Mouse (Mus musculus) ES-Bruce4 (cell line): ENCODE measurements at regions not wholly inside any gene's neighbourhood (a gene's known extent, or its start where the extent isn't known, plus 50 kb on each side); places are given as distances from the start of the nearest gene placed in this dataset.

Experiments used
- H3K27ac ChIP-seq: 2 replicates; pipeline ENCODE4 v1.5.1; 2012; ENCODE audit warnings: low read length, inconsistent platforms; ENCODE audit not compliant: insufficient read depth
- H3K27me3 ChIP-seq: 2 replicates; pipeline ENCODE4 v1.6.1; 2012; ENCODE audit warnings: mild to moderate bottlenecking, low read length, inconsistent platforms; ENCODE audit not compliant: control insufficient read depth, poor library complexity, insufficient read depth, severe bottlenecking
- H3K36me3 ChIP-seq: 2 replicates; pipeline ENCODE4 v1.6.1; 2012; ENCODE audit warnings: inconsistent platforms, mild to moderate bottlenecking, low read length, moderate library complexity; ENCODE audit not compliant: control insufficient read depth, poor library complexity, insufficient read depth, severe bottlenecking
- H3K4me1 ChIP-seq: one replicate; pipeline ENCODE4 v1.8.1; 2011; ENCODE audit warnings: low read length; ENCODE audit not compliant: control insufficient read depth, insufficient read depth
- H3K4me3 ChIP-seq: 2 replicates; pipeline ENCODE4 v1.5.1; 2011; ENCODE audit warnings: low read depth, mild to moderate bottlenecking, low read length
- H3K9ac ChIP-seq: 2 replicates; pipeline ENCODE4 v1.6.1; 2012; ENCODE audit warnings: low read depth, mild to moderate bottlenecking, inconsistent platforms; ENCODE audit not compliant: poor library complexity, severe bottlenecking
- H3K9me3 ChIP-seq: replicated peaks from 2 replicates; pipeline ENCODE4 v1.6.1; 2012; ENCODE audit warnings: mild to moderate bottlenecking, low read length, inconsistent platforms; ENCODE audit not compliant: control insufficient read depth, poor library complexity, insufficient read depth, severe bottlenecking
- CTCF ChIP-seq: IDR thresholded peaks from one replicate; pipeline ENCODE4 v1.8.1; 2011; ENCODE audit warnings: low read depth, low read length
- EP300 ChIP-seq: IDR thresholded peaks from 2 replicates; pipeline ENCODE4 v1.6.1; 2011; ENCODE audit warnings: low read depth, low read length; ENCODE audit not compliant: insufficient read depth
- POLR2A ChIP-seq: IDR thresholded peaks from one replicate; pipeline ENCODE4 v1.8.1; 2011; ENCODE audit warnings: low read length; ENCODE audit not compliant: insufficient read depth

GRCm38 (mm10) chr11:40596347-40596746, 98.7 kb downstream of the Mat2b start:
- Histone ChIP-seq H3K9ac (no peak overlapping the region), H3K9me3 (no peaks in the 10 kb centered on the region), H3K36me3 (no peaks in the 10 kb centered on the region), H3K27me3 (no peaks in the 10 kb centered on the region), H3K4me3 (no peak overlapping the region), H3K27ac (no peak overlapping the region), H3K4me1 (no peaks in the 10 kb centered on the region)
- TF ChIP-seq POLR2A, result no peak
- TF ChIP-seq CTCF, result no peak
- TF ChIP-seq EP300, result no peak

DNA sequence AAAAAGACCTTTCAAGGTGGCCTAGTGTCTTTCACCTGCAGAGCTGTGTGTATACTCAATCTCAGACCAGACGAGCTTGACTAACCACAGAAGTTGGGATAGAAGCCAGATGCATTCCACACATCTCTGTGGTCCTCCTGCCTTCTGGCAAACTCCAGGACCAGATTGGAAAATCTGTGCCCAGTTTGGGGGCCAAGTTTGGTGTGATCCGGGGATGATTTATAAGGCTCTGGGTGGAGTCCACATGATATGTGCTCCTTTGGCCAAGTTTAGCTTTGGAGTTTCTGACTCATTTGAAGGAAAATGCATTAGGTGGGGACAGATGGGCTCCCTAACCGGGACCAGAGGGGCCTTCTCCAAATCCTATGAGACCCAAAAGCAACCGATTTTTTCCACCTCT, 102.9 kb downstream of the Mat2b start:
- H3K27ac ChIP-seq, result no peak overlapping the region
- H3K9me3 ChIP-seq, result no peaks in the 10 kb centered on the region
- H3K27me3 ChIP-seq, result no peaks in the 10 kb centered on the region
- H3K9ac ChIP-seq, result no peak overlapping the region
- H3K36me3 ChIP-seq, result no peaks in the 10 kb centered on the region
- TF ChIP-seq CTCF (no peak), EP300 (no peak), POLR2A (no peak)
- no peak overlapping the region for H3K4me3 ChIP-seq
- H3K4me1 ChIP-seq, result no peaks in the 10 kb centered on the region

DNA sequence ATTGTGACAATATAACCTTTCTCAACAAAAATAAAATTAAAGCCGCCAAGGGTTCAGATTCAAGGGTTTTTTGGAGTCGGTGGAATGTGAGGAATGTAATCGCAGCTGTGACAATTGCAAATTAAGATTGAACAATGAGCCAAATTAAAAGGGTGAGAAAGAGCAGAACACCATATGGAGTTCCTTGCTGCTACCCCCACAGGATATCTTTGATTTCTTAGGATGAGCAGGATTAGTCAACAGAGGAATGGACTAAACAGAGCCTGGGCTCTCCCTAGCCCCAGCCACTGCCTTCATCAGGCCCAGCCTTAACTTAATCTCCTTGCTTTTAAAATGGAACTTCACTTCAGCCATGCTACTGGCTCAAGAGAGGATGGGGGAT, 121.3 kb downstream of the Mat2b start:
- Histone ChIP-seq H3K4me3 (no peak overlapping the region), H3K27ac (no peak overlapping the region)

DNA sequence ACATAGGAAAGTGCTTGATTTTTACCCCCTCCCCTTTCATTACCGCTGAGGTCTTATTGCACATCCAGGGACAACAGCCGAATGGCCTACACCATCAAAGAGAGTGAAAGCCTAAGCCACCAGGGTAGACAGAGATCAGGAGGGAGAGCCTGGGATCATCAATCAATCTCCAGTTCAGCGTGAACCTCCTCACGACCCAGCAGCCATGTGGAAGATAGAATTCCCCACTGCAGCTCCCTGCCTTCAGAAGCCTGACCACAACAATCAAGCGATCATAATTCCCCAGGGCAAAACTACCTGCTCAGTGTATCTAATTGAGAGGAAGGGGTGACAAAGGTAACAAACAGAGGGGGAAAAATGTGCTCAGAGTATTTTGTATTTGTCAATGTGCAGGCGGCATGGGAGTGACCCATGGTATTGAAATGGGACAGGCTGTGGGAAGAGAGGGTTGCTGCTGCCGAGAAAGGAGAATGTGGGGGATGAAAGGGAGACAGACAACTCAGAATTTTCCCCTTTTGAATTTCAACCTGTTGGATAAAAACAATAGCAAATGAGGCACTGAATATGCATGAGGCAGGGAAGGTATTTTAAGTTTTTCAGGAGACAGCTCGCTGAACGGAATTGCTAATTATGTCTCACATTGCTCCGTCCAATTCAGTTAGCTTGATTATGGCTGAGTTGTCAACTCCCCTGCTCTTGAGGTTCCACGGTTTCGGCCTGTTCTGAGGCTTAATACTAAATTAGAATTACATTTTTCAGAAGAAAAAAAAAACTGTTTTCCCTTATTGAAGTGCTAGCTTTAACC, 121.8 kb downstream of the Mat2b start:
- H3K27ac ChIP-seq, result no peak overlapping the region
- no peak for TF ChIP-seq EP300
- no peak for TF ChIP-seq CTCF
- TF ChIP-seq POLR2A, result no peak
- H3K36me3 ChIP-seq, result no peaks in the 10 kb centered on the region
- H3K9me3 ChIP-seq, result peaks cover 9% of the 10 kb centered on the region
- H3K4me3 ChIP-seq, result no peak overlapping the region
- no peak overlapping the region for H3K9ac ChIP-seq
- H3K27me3 ChIP-seq, result no peaks in the 10 kb centered on the region
- H3K4me1 ChIP-seq, result no peaks in the 10 kb centered on the region

More for the DNA sequence above, 121.3 kb downstream of the Mat2b start:
- Histone ChIP-seq H3K36me3 (no peaks in the 10 kb centered on the region), H3K9me3 (peaks cover 9% of the 10 kb centered on the region), H3K9ac (no peak overlapping the region), H3K27me3 (no peaks in the 10 kb centered on the region), H3K4me1 (no peaks in the 10 kb centered on the region)
- no peak for TF ChIP-seq CTCF
- TF ChIP-seq POLR2A, result no peak
- no peak for TF ChIP-seq EP300

- no peaks in the 10 kb centered on the region for H3K4me1 ChIP-seq
- H3K9me3 ChIP-seq, result no peaks in the 10 kb centered on the region
- H3K27me3 ChIP-seq, result no peaks in the 10 kb centered on the region
- no peaks in the 10 kb centered on the region for H3K36me3 ChIP-seq
- H3K4me3 ChIP-seq, result no peak overlapping the region
- H3K27ac ChIP-seq, result no peak overlapping the region
- no peak overlapping the region for H3K9ac ChIP-seq
- TF ChIP-seq POLR2A, result no peak
- TF ChIP-seq EP300, result no peak
- TF ChIP-seq CTCF, result no peak
Measured at GRCm38 (mm10) chr11:40562866-40563265, 132.1 kb downstream of the Mat2b start.

GRCm38 (mm10) chr11:40561983-40562382, 133.0 kb downstream of the Mat2b start:
- no peaks in the 10 kb centered on the region for H3K36me3 ChIP-seq
- H3K4me3 ChIP-seq, result no peak overlapping the region
- no peaks in the 10 kb centered on the region for H3K4me1 ChIP-seq
- no peak overlapping the region for H3K27ac ChIP-seq
- no peaks in the 10 kb centered on the region for H3K9me3 ChIP-seq
- no peak for TF ChIP-seq POLR2A
- no peak for TF ChIP-seq EP300
- TF ChIP-seq CTCF, result no peak
- no peak overlapping the region for H3K9ac ChIP-seq
- H3K27me3 ChIP-seq, result no peaks in the 10 kb centered on the region
